Mouse (Mus musculus): ENCODE measurements around the gene Cpd.

Gene Cpd

DNA sequence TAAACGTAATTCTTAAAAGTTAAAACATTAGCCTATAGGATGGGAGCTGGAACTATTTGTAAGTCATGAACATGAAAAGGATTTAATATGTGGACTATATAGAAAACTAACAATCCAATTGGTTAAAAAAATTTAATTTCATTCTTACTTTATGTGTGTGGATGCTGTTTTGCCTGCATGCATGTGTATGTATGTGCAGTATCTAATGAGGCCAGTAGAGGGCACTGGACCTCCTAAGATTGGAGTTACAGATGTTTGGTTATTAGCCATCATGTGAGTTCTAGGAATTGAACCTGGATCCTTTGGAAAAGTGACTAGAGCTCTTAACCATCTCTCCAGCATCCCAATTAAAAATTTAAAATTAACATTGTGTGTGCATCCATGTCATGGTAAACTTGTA, 57.6 kb downstream of the Cpd start:
- peak; percentile 65 for DNase-seq (ENCODE audit: low read depth, low spot score)

DNA sequence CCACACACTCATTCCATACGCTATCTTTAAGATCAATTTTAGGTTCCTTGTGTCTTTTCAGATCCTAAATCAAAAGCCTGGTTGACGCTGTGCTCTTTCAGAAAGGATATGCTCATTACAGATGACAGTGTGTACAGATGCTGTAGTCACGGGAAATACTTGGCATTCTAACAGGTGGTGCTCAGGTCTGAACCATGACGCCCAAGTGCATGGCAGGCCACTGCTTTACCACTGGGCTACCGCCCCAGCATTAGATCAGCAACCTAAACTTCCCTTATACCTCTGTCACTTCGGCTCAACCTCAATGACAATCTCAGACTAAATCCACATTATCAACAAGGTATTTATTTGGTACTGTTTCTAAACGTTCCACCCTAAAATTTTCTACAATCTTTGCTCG, 71.3 kb downstream of the Cpd start:
- no peak for DNase-seq (ENCODE audit: low read depth, low spot score)

DNA sequence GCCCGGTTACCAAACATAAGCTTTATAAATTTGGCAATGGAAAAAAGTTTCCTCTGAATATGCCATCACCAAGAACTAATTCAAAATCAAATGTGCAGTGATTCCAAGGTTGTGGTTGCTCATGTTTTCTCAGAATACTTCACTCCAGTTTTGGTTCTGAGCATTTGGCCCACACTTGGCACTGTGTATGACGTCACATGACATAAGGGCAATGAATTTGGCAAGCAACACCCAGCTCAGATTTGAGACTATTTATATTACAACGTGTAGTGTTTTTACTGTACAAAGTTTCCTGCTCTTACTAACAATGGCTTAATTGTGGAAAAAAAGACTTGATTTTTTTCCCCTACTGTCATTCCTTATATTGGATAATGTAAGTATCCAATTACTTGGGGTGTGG, 73.0 kb downstream of the Cpd start:
- no peak for DNase-seq (ENCODE audit: low read depth, low spot score)

DNA sequence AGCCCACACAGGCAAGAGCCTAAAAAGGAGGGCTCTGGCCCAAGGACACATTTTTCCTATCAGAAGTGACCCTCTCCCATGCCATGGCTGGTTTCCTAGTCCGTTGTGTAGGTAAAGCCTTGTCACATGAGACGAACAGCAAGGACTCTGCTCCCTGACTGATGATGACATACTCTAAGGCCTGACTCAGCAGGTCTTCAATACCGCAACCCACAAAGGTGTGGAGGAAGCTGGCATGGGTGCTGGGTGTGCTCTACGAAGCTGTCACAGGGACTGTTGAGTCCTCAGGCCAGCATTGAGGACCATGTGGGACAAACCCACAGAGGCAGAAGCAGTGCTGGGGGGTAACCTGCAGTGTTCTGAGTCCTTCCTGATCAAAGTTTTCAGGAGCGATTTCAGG, 76.3 kb downstream of the Cpd start:
- no peak for DNase-seq (ENCODE audit: low read depth, low spot score)

DNA sequence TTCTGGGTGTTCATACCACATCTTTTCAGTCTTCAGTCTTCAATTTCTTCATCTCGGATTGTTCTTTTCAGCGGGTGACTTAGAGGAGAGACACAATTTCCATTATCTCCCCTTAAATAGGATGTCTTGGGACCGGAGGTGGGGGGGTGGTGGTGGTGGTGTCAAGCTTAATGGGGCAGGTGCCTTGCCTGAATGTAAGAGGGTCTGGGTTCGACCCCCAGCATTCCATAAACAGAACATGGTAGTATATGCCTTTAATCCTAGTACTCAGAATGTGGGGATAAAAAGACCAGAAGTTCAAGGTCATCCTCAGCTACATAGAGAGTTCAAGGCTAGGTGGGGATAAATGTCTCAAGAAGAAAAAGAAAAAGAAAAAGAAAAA, 83.1 kb downstream of the Cpd start:
- no peak for DNase-seq (ENCODE audit: low read depth, low spot score)

DNA sequence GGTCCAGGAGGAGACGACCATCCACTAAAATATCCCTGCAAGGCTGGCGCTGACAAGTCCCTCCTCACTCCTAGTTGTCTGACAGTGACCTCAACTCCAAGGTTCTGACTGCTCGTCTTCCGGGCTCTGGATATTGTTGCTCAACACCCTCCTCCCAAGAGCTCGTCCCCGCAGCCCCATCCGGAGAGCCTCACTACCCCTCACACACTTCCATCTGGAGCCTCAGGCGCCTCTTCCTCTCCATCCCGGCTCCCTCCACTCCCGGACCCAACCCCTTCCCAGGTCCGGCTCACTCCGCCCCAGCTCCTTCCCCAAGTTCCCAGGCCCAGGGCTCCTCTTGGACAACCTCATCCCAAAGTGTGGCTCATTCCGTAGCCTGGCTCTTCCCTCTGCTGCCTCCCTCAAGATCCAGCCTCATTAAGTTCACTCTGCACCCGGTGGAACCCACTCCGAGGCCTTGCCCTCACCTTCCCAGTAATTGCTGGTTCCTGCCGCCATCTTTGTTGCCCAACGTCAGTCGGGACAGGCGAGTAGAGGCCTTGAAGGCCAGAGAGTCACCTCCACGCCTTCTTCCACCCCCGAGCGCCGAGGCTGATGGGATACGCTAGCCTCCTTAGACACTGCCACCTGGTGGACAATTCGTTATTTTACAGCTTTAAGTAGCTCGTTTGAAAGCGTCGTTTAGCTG, 83.6 kb downstream of the Cpd start, which contains the start of gene Gosr1:
Gene Gosr1, minus strand, starts transcription at position 527 of the 688 bp plus-strand sequence.
- peak; percentile 95 for DNase-seq (ENCODE audit: low read depth, low spot score)

DNA sequence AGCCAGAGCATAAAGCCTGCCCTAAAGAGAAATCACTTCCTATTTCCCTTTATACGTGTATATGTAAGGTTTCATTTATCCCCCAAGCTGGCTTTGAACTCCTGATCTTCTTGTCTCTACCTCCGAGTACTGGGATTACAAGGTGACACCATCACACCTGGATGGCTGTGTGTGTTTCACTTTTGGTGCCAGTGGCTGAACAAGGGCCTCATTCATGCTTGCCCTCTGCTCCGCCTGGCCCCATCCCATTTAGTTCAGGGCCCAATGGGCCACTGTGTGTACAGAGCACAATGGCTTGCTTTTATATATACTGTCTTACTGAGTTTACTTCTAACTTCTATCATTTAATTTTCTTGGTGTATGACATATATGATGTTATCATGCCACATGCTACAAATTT, 94.5 kb downstream of the Cpd start:
- no peak for DNase-seq (ENCODE audit: low read depth, low spot score)

DNA sequence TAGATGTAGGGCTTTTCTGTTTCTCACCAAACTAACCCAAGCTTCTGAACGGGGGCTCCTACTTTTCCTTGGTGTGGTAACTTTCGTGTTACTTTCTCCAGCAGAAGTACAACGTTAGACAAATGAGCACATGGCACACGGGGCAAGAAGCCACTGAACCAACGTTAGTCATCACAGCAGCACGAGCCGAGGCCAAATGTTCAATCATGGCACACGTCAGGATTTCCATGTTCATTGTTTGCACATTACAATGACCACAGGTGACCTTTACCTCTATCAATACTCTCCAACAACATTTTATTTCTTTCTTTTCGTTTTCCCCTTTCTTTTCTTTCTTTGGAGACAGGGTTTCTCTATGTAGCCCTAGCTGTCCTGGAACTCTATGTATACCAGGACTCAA, 98.0 kb downstream of the Cpd start:
- no peak for DNase-seq (ENCODE audit: low read depth, low spot score)

DNA sequence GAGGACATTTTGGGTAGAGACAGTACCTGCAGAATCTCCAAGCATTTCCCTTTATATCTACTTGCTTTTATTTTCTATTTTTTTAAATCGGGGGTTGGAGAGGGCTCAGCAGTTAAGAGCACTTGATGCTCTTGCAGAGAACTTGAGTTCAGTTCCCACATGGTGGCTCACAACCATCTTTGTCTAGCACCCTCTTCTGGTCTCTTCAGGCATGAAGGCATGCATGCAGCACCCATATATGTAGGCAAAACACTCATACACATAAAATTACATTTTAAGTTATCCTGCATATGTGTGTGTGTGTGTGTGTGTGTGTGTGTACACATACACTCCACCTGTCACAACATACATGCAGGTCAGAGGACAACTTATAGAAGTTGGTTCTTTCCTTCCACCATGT, 100.9 kb downstream of the Cpd start:
- DNase-seq (ENCODE audit: low read depth, low spot score) = no peak

DNA sequence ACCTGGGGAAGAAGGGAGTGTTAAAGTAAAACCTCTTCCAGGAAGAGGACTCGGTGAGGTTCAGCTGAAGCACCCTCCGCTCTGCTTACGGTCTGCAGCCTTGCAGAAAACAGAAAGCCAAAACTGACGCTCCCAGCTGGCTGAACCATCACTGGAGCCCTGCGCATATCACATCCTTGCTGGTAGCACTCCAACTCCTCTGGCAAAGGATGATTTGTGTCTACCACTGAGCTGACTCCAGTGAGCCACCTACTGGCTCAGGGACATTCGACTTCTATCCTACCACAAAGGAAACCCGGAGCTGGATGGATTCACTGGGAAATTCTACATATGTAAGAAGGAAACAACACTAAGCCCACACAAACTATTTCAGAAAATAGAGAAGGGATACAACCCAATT, 102.3 kb downstream of the Cpd start:
- DNase-seq (ENCODE audit: low read depth, low spot score) = no peak

DNA sequence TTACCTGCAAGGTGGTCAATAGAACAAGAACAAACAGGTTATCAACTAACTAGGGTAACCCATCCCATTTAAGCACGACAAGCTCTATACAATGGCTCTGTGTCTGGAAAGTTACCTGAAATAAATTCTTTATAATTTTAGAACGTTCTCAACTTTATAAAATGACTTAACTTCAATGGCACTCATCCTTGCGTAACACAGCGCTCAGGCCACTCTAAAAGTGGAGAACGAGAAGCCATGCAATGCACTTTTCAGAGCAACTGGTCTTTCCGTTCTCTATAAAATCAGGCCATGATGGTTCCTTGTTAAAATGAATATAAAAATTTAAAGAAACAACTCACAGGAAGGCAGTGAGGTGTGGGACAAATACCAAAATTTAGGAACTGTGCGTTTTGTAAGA, 104.3 kb downstream of the Cpd start:
- DNase-seq (ENCODE audit: low read depth, low spot score) = no peak

DNA sequence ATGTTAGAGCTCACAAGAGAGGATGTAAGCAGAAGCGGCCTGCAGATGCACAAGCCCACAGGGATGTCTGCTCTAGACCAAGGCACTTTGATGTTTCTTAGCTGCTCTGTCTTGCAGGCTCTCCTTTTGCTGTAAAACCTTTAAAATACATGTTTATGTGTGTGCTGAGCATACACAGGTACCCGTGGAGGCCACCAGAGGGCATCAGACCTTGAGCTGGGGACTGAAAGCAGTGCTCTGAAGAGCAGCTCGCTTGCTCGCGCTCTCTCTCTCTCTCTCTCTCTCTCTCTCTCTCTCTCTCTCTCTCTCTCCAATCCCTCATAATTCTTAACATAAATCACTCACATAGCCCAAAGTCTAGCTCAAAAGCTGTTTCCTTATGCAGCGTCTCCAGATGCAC, 107.7 kb downstream of the Cpd start:
- DNase-seq (ENCODE audit: low read depth, low spot score) = peak; percentile 42

DNA sequence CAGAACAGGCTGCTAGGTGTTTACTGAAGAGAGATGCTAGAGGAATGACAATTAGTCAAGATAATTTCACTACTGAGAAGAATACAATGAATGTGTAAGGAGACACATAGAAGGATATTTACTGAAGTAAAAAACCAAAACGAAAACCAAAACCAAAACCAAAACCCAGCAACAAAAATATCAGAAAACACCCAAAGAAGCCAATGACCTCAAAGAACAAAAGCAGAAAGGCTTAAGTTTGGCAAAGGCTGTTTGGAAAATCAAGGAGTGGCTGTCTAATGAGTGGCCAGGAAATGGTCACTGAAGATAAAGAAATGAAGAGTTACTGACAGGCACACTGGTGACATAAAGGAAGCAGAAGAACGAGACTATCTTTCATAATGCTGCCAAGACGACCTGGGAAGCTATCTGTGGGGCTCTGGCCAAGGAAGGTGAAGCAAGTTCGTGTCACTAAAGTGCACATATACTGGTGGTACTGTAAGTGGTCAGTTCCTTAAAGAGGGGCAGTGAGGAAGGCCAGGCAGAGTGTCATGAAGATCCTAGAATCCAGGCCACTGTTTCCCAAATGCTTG, 111.0 kb downstream of the Cpd start:
- peak; percentile 12 for DNase-seq (ENCODE audit: low read depth, low spot score)

DNA sequence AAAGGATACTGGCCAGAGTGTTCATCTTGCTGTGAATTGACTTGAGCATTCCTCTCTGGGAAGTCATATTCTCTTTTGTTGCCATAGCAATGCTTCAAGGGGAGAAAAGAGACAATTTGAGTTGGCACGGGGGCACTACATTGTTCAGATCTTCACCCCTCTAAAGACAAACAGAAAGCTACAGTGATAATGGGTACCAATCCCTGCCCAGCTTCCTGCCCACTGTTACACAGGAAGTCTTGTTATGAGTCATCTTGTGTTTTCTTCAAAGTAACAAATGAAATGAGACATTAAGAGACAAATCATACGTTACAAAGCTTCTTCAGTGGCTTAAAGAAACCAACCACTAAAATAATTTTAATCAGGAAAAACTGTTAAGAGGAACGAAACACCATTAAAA, 112.3 kb downstream of the Cpd start:
- peak; percentile 19 for DNase-seq (ENCODE audit: low read depth, low spot score)

DNA sequence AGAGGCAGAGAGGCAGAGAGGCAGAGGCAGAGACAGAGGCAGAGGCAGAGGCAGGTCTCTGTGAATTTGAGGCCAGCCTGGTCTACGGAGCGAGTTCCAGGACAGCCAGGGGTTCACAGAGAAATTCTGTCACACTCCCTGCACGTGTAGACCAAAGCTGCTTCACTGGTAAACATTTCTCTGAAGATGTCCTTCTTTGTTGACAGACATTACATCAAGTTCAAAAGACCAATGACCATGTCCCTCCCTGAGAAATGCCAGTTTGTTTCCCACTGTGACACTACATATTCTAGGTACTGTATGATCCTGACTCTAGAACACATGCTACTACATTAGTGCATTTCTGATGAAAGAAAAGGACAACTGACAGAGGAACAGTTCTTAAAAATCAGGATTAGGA, 116.2 kb downstream of the Cpd start:
- no peak for DNase-seq (ENCODE audit: low read depth, low spot score)
